In the genomic region with DNA sequence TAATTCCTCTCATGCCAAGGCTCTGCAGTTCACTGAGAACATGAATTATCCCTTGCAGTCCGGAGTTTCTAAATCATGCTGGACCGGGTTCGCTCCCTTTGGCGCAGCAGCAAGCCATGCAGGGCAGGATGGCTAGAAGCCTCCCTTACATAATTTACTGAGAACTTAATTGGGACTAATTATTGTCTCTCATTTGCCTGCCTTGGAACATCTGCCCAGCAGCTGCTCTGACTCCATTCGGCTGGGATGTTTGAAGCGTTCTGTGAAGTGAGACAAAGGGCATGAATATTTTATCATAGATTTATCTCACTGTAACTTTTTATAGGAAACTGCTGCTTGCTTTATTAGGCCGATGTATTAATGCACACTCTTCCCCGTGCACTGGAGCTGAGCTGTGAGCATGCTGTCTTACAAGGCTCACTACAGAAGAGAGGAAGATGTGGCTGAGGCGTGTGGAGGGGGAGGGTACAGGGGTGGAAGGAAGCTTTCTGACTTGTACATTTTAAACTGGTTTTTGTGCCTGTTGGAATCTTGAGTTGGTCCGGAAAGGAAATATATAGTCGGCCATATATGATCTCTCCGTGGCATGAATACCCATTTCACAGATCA, we compare ENCODE assay signal across 14 mouse cellular contexts.
DNase-seq lines count a peak whose midpoint lies in the region; ATAC-seq lines count a peak whose summit lies in the region.
"Had no signal": no experiment of that assay in that cellular context is flagged by ENCODE, and none has a peak within 500 bp of the region (broad histone marks: within the 10 kb centered on the region; RNA-seq: fewer than 3 reads in every experiment).

No protein-coding gene starts in this region.

- H3K4me2 ChIP-seq in forebrain, embryonic 12.5 days, result no peak overlapping the region
- H3K4me2 ChIP-seq in midbrain, embryonic 14.5 days (ENCODE audit: low read length), result no peak overlapping the region
- H3K4me2 ChIP-seq in midbrain, embryonic 11.5 days, result no peak overlapping the region
- peak overlapping the region; percentile 25 for H3K4me2 ChIP-seq in neural tube, embryonic 15.5 days

- 70% methylated on average over 12 of the region's 12 CpGs for WGBS in forebrain, embryonic 12.5 days
- 93% methylated on average over 12 of the region's 12 CpGs for WGBS in forebrain, embryonic 10.5 days
- whole genome bisulfite sequencing in midbrain, embryonic 14.5 days, result 73% methylated on average over 12 of the region's 12 CpGs
- 90% methylated on average over 12 of the region's 12 CpGs for WGBS in midbrain, embryonic 11.5 days
- 50% methylated on average over 12 of the region's 12 CpGs for WGBS in neural tube, embryonic 15.5 days

- H3K27ac ChIP-seq in forebrain, embryonic 12.5 days, result peak overlapping the region; percentile 3; the same call in 1 of the 2 replicates
- no peak overlapping the region for H3K27ac ChIP-seq in forebrain, embryonic 10.5 days
- H3K27ac ChIP-seq in midbrain, embryonic 14.5 days (replicated peaks; ENCODE audit: low read depth, low read length), result no peak overlapping the region
- no peak overlapping the region for H3K27ac ChIP-seq in midbrain, embryonic 11.5 days (ENCODE audit: low read depth, low read length)
- H3K27ac ChIP-seq in neural tube, embryonic 15.5 days (replicated peaks), result peak overlapping the region; percentile 14
- H3K27ac ChIP-seq: macrophage; stomach, postnatal 0 days had no signal

- H3K27me3 ChIP-seq in forebrain, embryonic 12.5 days, result no peaks in the 10 kb centered on the region
- H3K27me3 ChIP-seq in forebrain, embryonic 10.5 days (ENCODE audit: poor library complexity, severe bottlenecking), result no peaks in the 10 kb centered on the region
- H3K27me3 ChIP-seq in midbrain, embryonic 14.5 days (ENCODE audit: control insufficient read depth, insufficient read depth, low read length), result no peaks in the 10 kb centered on the region
- H3K27me3 ChIP-seq in midbrain, embryonic 11.5 days (ENCODE audit: control insufficient read depth, insufficient read depth, low read length), result no peaks in the 10 kb centered on the region
- no peaks in the 10 kb centered on the region for H3K27me3 ChIP-seq in neural tube, embryonic 15.5 days (replicated peaks)

- H3K36me3 ChIP-seq in forebrain, embryonic 12.5 days (replicated peaks), result no peaks in the 10 kb centered on the region
- no peaks in the 10 kb centered on the region for H3K36me3 ChIP-seq in forebrain, embryonic 10.5 days (replicated peaks)
- no peaks in the 10 kb centered on the region for H3K36me3 ChIP-seq in midbrain, embryonic 14.5 days (ENCODE audit: control insufficient read depth, insufficient read depth, low read length)
- no peaks in the 10 kb centered on the region for H3K36me3 ChIP-seq in midbrain, embryonic 11.5 days (ENCODE audit: control insufficient read depth, insufficient read depth, low read length)
- no peaks in the 10 kb centered on the region for H3K36me3 ChIP-seq in neural tube, embryonic 15.5 days

- H3K4me1 ChIP-seq in forebrain, embryonic 12.5 days, result no peaks in the 10 kb centered on the region
- H3K4me1 ChIP-seq in forebrain, embryonic 10.5 days, result peaks cover 8% of the 10 kb centered on the region; the same call in 1 of the 2 replicates
- H3K4me1 ChIP-seq in midbrain, embryonic 14.5 days (ENCODE audit: control insufficient read depth, insufficient read depth, low read length), result no peaks in the 10 kb centered on the region
- no peaks in the 10 kb centered on the region for H3K4me1 ChIP-seq in midbrain, embryonic 11.5 days (ENCODE audit: control insufficient read depth, insufficient read depth, low read length)
- peaks cover 31% of the 10 kb centered on the region for H3K4me1 ChIP-seq in neural tube, embryonic 15.5 days

- no peak for ATAC-seq in forebrain, embryonic 12.5 days (ENCODE audit: low FRiP score)
- no peak; the same call in 1 of the 2 replicates for ATAC-seq in midbrain, embryonic 14.5 days (ENCODE audit: low FRiP score, low TSS enrichment)
- ATAC-seq in midbrain, embryonic 11.5 days (ENCODE audit: low FRiP score), result no peak
- ATAC-seq in neural tube, embryonic 15.5 days (ENCODE audit: low FRiP score), result peak; percentile 87
- no peak for ATAC-seq in CD4-positive, CD25-positive, alpha-beta regulatory T cell, adult 4 months
- ATAC-seq: Patski had no signal

- H3K4me3 ChIP-seq in forebrain, embryonic 12.5 days (replicated peaks), result no peak overlapping the region
- no peak overlapping the region for H3K4me3 ChIP-seq in forebrain, embryonic 10.5 days
- no peak overlapping the region for H3K4me3 ChIP-seq in midbrain, embryonic 14.5 days (replicated peaks; ENCODE audit: low read depth, low read length)
- no peak overlapping the region for H3K4me3 ChIP-seq in midbrain, embryonic 11.5 days (ENCODE audit: low read depth, low read length)
- H3K4me3 ChIP-seq in neural tube, embryonic 15.5 days (replicated peaks), result no peak overlapping the region

- no peak overlapping the region for H3K9ac ChIP-seq in forebrain, embryonic 12.5 days
- no peak overlapping the region for H3K9ac ChIP-seq in midbrain, embryonic 14.5 days (replicated peaks; ENCODE audit: low read length)
- H3K9ac ChIP-seq in midbrain, embryonic 11.5 days (ENCODE audit: low read length), result no peak overlapping the region
- no peak overlapping the region for H3K9ac ChIP-seq in neural tube, embryonic 15.5 days (replicated peaks)

- no peak for DNase-seq in forebrain, embryonic 10.5 days (ENCODE audit: extremely low spot score, low spot score)
- peak; percentile 52 for DNase-seq in midbrain, embryonic 14.5 days
- no peak for DNase-seq in midbrain, embryonic 11.5 days (ENCODE audit: low spot score, missing footprints)
- DNase-seq in kidney, postnatal 10 days, result peak; percentile 74
- DNase-seq in B cell, adult 2 months, result no peak
- DNase-seq: cerebellum, adult 8-10 months; embryo, embryonic 11 days; heart, adult 11 months had no signal

- no peaks in the 10 kb centered on the region for H3K9me3 ChIP-seq in forebrain, embryonic 12.5 days
- no peaks in the 10 kb centered on the region for H3K9me3 ChIP-seq in forebrain, embryonic 10.5 days
- H3K9me3 ChIP-seq in midbrain, embryonic 14.5 days (ENCODE audit: control insufficient read depth, low read length), result no peaks in the 10 kb centered on the region
- H3K9me3 ChIP-seq in midbrain, embryonic 11.5 days (ENCODE audit: control insufficient read depth, low read length), result no peaks in the 10 kb centered on the region
- no peaks in the 10 kb centered on the region for H3K9me3 ChIP-seq in neural tube, embryonic 15.5 days (replicated peaks)

Comparison
In these comparisons a context has a peak if more than half of its experiments do, and no peak if none do; other contexts are left out.
1. H3K27ac ChIP-seq: peak in forebrain, embryonic 12.5 days (single experiment) and neural tube, embryonic 15.5 days (single experiment); none in forebrain, embryonic 10.5 days (single experiment), midbrain, embryonic 14.5 days (single experiment) and midbrain, embryonic 11.5 days (single experiment).
2. DNase-seq: peak in midbrain, embryonic 14.5 days (single experiment) and kidney, postnatal 10 days (single experiment); none in forebrain, embryonic 10.5 days (single experiment), midbrain, embryonic 11.5 days (single experiment) and B cell, adult 2 months (0 of 2).